Mouse (Mus musculus) hindbrain, embryonic 14.5 days (tissue): Measurements from ENCODE around the gene Itsn1. TPM values are rescaled to one million over a fixed set of nuclear protein-coding genes. Genes with fewer than 3 reads are reported as not detected.

Source experiments
- ATAC-seq: fragments of 200-750 bp; cut with Nextera tagmentation; 2 replicates; pipeline ENCODE4 v1.8.0; 2017; ENCODE audit warnings: moderate number of reproducible peaks, mild to moderate bottlenecking, moderate TSS enrichment, moderate library complexity; ENCODE audit not compliant: low FRiP score
- DNase-seq: peaks from one replicate; pipeline ENCODE4 v3.0.0-alpha.2; 2015; ENCODE audit warnings: low spot score
- H3K27ac ChIP-seq: fragments of 300-500 bp; sonication (generic); 2 replicates; pipeline ENCODE4 v1.5.1; 2014; ENCODE audit warnings: mild to moderate bottlenecking, moderate library complexity
- H3K27me3 ChIP-seq: fragments of 300-500 bp; sonication (generic); 2 replicates; pipeline ENCODE4 v1.6.1; 2014; ENCODE audit warnings: mild to moderate bottlenecking, low read length, mixed read lengths; ENCODE audit not compliant: control insufficient read depth, insufficient read depth
- H3K36me3 ChIP-seq: fragments of 300-500 bp; sonication (generic); replicated peaks from 2 replicates; pipeline ENCODE4 v1.6.1; 2014; ENCODE audit not compliant: control insufficient read depth, insufficient read depth
- H3K4me1 ChIP-seq: fragments of 300-500 bp; sonication (generic); replicated peaks from 2 replicates; pipeline ENCODE4 v1.6.1; 2014; ENCODE audit warnings: antibody characterized with exemption, low read length, mixed read lengths; ENCODE audit not compliant: control insufficient read depth, insufficient read depth
- H3K4me2 ChIP-seq: fragments of 300-500 bp; sonication (generic); replicated peaks from 2 replicates; pipeline ENCODE4 v1.6.1; 2014; ENCODE audit warnings: mild to moderate bottlenecking, moderate library complexity
- H3K4me3 ChIP-seq: fragments of 300-500 bp; sonication (generic); replicated peaks from 2 replicates; pipeline ENCODE4 v1.5.1; 2014; ENCODE audit warnings: mild to moderate bottlenecking, low read length
- H3K9ac ChIP-seq: fragments of 300-500 bp; sonication (generic); 2 replicates; pipeline ENCODE4 v1.6.1; 2014
- H3K9me3 ChIP-seq: fragments of 300-500 bp; sonication (generic); 2 replicates; pipeline ENCODE4 v1.6.1; 2016; ENCODE audit warnings: low read length; ENCODE audit not compliant: control insufficient read depth
- WGBS: fragments of 180-500 bp; shearing (Covaris S2); extraction: QIAGEN DNeasy Blood & Tissue Kit; methylation state at CpG from one replicate; pipeline ENCODE4 v1.1.7; 2014; 5-methylcytosine and 5-hydroxymethylcytosine counted together
- polyA plus RNA-seq: library from polyadenylated mRNA; unstranded; fragments of >200 nt; fragmentation: Nextera tagmentation; extraction: Ambion mirVana; gene quantifications from 2 replicates; pipeline ENCODE4 v1.2.1, GENCODE M21; 2014

The Itsn1 gene
- polyA plus RNA-seq, 1 experiment from 2014 or later = 61.8 TPM

DNA sequence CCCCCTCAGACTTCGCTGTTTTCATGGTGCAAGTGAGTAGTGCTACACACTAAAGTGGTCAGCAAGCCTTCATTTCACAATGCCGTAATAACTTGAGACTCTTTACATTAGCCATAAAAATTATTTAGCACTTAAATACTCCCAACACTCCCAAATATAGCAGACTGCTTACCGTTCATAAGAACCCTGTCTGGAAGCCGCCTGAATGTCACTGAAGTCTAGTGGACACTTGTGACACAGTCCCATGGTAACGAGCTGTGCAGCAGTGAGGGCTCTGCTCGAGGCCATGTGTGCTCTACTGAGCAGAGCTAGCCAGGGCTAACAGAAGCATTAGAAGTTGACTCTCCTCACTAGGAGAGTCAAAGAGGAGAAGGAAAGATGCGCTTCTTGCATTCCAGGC lies 81.2 kb downstream of the Itsn1 start:
- 98% methylated on average over 7 of the region's 7 CpGs for WGBS
- Histone ChIP-seq H3K27ac (no peak overlapping the region), H3K27me3 (no peaks in the 10 kb centered on the region), H3K36me3 (peaks cover 52% of the 10 kb centered on the region), H3K4me1 (no peaks in the 10 kb centered on the region), H3K4me2 (no peak overlapping the region), H3K9ac (no peak overlapping the region), H3K9me3 (no peaks in the 10 kb centered on the region), H3K4me3 (no peak overlapping the region)
- ATAC-seq = no peak
- DNase-seq = no peak

DNA sequence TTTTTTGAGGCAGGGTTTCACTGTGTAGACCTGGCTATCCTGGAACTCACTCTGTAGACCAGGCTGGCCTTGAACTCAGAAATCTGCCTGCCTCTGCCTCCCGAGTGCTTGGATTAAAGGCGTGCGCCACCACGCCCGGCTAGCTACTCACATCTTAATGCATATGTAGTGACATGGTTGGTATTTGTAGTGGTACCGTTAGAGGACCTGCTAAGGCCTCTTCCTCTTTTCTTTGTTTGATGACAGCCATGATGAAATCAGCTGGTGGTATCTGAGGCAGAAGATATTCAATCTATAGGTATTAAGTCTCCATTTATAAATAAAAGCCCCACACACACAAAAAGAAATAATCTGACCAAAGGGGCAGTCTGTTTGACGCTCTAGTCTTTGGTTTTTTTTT lies 82.3 kb downstream of the Itsn1 start:
- no peak for DNase-seq
- Histone ChIP-seq H3K9ac (no peak overlapping the region), H3K4me1 (no peaks in the 10 kb centered on the region), H3K9me3 (no peaks in the 10 kb centered on the region), H3K27me3 (no peaks in the 10 kb centered on the region), H3K4me2 (no peak overlapping the region), H3K4me3 (no peak overlapping the region), H3K27ac (no peak overlapping the region), H3K36me3 (peaks cover 54% of the 10 kb centered on the region)
- ATAC-seq = no peak
- 93% methylated on average over 7 of the region's 7 CpGs for WGBS

DNA sequence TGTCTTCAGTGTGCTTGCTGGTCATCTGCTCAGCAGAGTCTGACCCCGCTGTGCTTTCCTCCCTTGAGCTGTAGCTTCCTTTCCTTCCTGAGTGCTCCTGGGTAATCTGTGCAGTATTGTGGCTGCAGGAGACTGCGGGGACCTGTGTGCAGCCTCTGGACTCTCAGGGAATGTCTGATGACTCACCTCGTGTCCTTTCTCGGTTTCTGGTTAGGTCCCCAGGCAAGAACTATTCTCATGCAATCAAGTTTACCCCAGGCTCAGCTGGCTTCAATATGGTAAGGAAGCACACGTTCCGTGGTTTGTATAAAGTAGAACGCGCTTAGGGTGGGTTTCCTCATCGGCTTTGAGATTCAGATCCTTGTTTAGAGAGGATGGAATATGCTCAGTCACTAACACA lies 82.8 kb downstream of the Itsn1 start:
- Histone ChIP-seq H3K4me3 (no peak overlapping the region), H3K9ac (no peak overlapping the region), H3K27me3 (no peaks in the 10 kb centered on the region), H3K9me3 (no peaks in the 10 kb centered on the region), H3K4me2 (no peak overlapping the region), H3K27ac (no peak overlapping the region), H3K36me3 (peaks cover 56% of the 10 kb centered on the region), H3K4me1 (no peaks in the 10 kb centered on the region)
- DNase-seq (no peak), ATAC-seq (no peak)
- 93% methylated on average over 9 of the region's 9 CpGs for WGBS

GRCm38 (mm10) chr16:91813543-91813942 lies 84.5 kb downstream of the Itsn1 start:
- H3K36me3 ChIP-seq = peaks cover 60% of the 10 kb centered on the region

GRCm38 (mm10) chr16:91815067-91815466 lies 86.0 kb downstream of the Itsn1 start:
- DNase-seq (no peak), ATAC-seq (no peak)
- H3K27ac ChIP-seq = no peak overlapping the region
- no peak overlapping the region for H3K4me3 ChIP-seq
- H3K4me2 ChIP-seq = no peak overlapping the region
- peaks cover 76% of the 10 kb centered on the region for H3K36me3 ChIP-seq
- no peaks in the 10 kb centered on the region for H3K4me1 ChIP-seq
- H3K9me3 ChIP-seq = no peaks in the 10 kb centered on the region
- WGBS = 95% methylated on average over 3 of the region's 3 CpGs
- no peaks in the 10 kb centered on the region for H3K27me3 ChIP-seq
- no peak overlapping the region for H3K9ac ChIP-seq

More at GRCm38 (mm10) chr16:91813543-91813942, 84.5 kb downstream of the Itsn1 start:
- H3K4me2 ChIP-seq = no peak overlapping the region
- H3K27ac ChIP-seq = no peak overlapping the region
- no peak overlapping the region for H3K4me3 ChIP-seq
- 96% methylated on average over 6 of the region's 6 CpGs for WGBS
- ATAC-seq = no peak
- no peaks in the 10 kb centered on the region for H3K4me1 ChIP-seq
- DNase-seq = no peak
- H3K27me3 ChIP-seq = no peaks in the 10 kb centered on the region
- H3K9me3 ChIP-seq = no peaks in the 10 kb centered on the region
- no peak overlapping the region for H3K9ac ChIP-seq

DNA sequence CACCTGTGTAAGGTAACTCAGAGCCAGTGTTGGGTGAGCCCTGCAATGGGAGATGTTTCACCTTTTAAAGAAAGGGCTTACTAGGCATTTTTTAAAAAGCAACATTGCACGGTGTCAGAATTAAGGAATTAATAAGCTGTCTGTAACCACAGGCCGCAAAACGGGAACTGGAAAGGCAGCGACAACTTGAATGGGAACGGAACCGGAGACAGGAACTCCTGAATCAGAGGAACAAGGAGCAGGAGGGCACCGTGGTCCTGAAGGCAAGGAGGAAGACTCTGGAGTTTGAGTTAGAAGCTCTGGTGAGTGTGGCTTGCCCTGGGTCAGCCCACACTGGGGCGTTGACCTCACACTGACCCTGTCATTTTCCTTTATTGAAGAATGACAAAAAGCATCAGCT lies 91.2 kb downstream of the Itsn1 start:
- Histone ChIP-seq H3K27me3 (no peaks in the 10 kb centered on the region), H3K4me1 (no peaks in the 10 kb centered on the region), H3K9ac (no peak overlapping the region), H3K36me3 (peaks cover 84% of the 10 kb centered on the region), H3K9me3 (no peaks in the 10 kb centered on the region), H3K4me2 (no peak overlapping the region), H3K4me3 (no peak overlapping the region), H3K27ac (no peak overlapping the region)
- DNase-seq = no peak
- no peak for ATAC-seq
- 96% methylated on average over 8 of the region's 8 CpGs for WGBS

GRCm38 (mm10) chr16:91822325-91822724 lies 93.2 kb downstream of the Itsn1 start:
- DNase-seq = no peak
- no peak for ATAC-seq
- no peaks in the 10 kb centered on the region for H3K27me3 ChIP-seq
- no peaks in the 10 kb centered on the region for H3K9me3 ChIP-seq
- no peak overlapping the region for H3K9ac ChIP-seq
- no peak overlapping the region for H3K27ac ChIP-seq
- WGBS = 96% methylated on average over 7 of the region's 7 CpGs
- H3K36me3 ChIP-seq = peaks cover 67% of the 10 kb centered on the region
- H3K4me3 ChIP-seq = no peak overlapping the region
- no peak overlapping the region for H3K4me2 ChIP-seq
- H3K4me1 ChIP-seq = no peaks in the 10 kb centered on the region

GRCm38 (mm10) chr16:91822759-91823158 lies 93.7 kb downstream of the Itsn1 start:
- Histone ChIP-seq H3K4me3 (no peak overlapping the region), H3K36me3 (peaks cover 67% of the 10 kb centered on the region)

GRCm38 (mm10) chr16:91825774-91826325 lies 96.8 kb downstream of the Itsn1 start:
- Histone ChIP-seq H3K4me1 (peaks cover 5% of the 10 kb centered on the region; the same call in 1 of the 2 replicates), H3K36me3 (peaks cover 64% of the 10 kb centered on the region), H3K9me3 (no peaks in the 10 kb centered on the region), H3K9ac (no peak overlapping the region), H3K27me3 (no peaks in the 10 kb centered on the region), H3K4me2 (no peak overlapping the region), H3K27ac (no peak overlapping the region), H3K4me3 (no peak overlapping the region)
- DNase-seq (no peak), ATAC-seq (no peak)
- 71% methylated on average over 9 of the region's 9 CpGs for WGBS

More at GRCm38 (mm10) chr16:91822759-91823158, 93.7 kb downstream of the Itsn1 start:
- Histone ChIP-seq H3K9me3 (no peaks in the 10 kb centered on the region), H3K4me1 (no peaks in the 10 kb centered on the region), H3K4me2 (no peak overlapping the region), H3K27ac (no peak overlapping the region), H3K27me3 (no peaks in the 10 kb centered on the region), H3K9ac (no peak overlapping the region)
- 95% methylated on average over 6 of the region's 6 CpGs for WGBS
- ATAC-seq = no peak
- DNase-seq = no peak

- no peak overlapping the region for H3K9ac ChIP-seq
- no peaks in the 10 kb centered on the region for H3K27me3 ChIP-seq
- WGBS = 42% methylated on average over 2 of the region's 2 CpGs
- no peak overlapping the region for H3K4me2 ChIP-seq
- no peak for ATAC-seq
- no peak overlapping the region for H3K27ac ChIP-seq
- H3K36me3 ChIP-seq = peaks cover 63% of the 10 kb centered on the region
- H3K4me3 ChIP-seq = no peak overlapping the region
- no peaks in the 10 kb centered on the region for H3K9me3 ChIP-seq
- H3K4me1 ChIP-seq = peaks cover 5% of the 10 kb centered on the region; the same call in 1 of the 2 replicates
- no peak for DNase-seq
Observed at GRCm38 (mm10) chr16:91826893-91827292, 97.8 kb downstream of the Itsn1 start.
